Comparison of ENCODE assay signal across 30 mouse cellular contexts in the genomic region with DNA sequence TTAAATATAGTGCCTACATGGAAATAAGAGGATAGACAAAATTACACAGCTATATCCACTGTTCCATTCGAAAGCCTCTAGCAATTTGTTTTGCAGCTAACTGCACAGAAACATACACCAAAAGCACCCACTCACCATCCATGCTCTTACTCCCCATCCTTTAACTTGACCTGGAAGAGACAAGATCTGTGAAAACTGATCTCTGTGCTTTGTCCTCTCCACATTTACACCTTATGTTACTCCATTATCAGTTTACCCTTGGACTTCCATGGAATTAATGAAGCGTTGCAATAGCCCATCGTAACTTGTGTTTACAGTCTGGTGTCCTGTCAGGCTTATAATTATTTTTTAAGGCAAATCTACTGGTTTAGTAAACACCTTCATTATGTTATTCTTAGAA. TPM values are rescaled to one million over a fixed set of nuclear protein-coding genes. Genes with fewer than 3 reads are reported as not detected.
DNase-seq lines count a peak whose midpoint lies in the region; ATAC-seq and TF ChIP-seq lines count a peak whose summit lies in the region.
"Had no signal": no experiment of that assay in that cellular context is flagged by ENCODE, and none has a peak within 500 bp of the region (broad histone marks: within the 10 kb centered on the region; RNA-seq: fewer than 3 reads in every experiment).

No protein-coding gene starts in this region.

- 0 out of 2 replicates have a peak overlapping the region, but pooled peaks have one; percentile 23 for H3K27ac ChIP-seq in hindbrain, embryonic 13.5 days
- H3K27ac ChIP-seq in hindbrain, embryonic 11.5 days (ENCODE audit: low read depth, low read length), result no peak overlapping the region
- no peak overlapping the region for H3K27ac ChIP-seq in kidney, embryonic 16.5 days (ENCODE audit: low read length)
- H3K27ac ChIP-seq in kidney, adult 2 months (ENCODE audit: insufficient read depth, low read depth, low read length), result no peak overlapping the region
- H3K27ac ChIP-seq in midbrain, embryonic 11.5 days (ENCODE audit: low read depth, low read length), result no peak overlapping the region
- H3K27ac ChIP-seq in midbrain, embryonic 13.5 days, result no peak overlapping the region; the same call in 1 of the 2 replicates
- H3K27ac ChIP-seq: forebrain, embryonic 12.5 days; limb, embryonic 12.5 days had no signal

- H3K9ac ChIP-seq in hindbrain, embryonic 13.5 days, result no peak overlapping the region
- H3K9ac ChIP-seq in hindbrain, embryonic 11.5 days (ENCODE audit: low read depth, low read length), result no peak overlapping the region
- H3K9ac ChIP-seq in kidney, embryonic 16.5 days (replicated peaks; ENCODE audit: low read length), result no peak overlapping the region
- H3K9ac ChIP-seq in midbrain, embryonic 11.5 days (ENCODE audit: low read length), result no peak overlapping the region
- H3K9ac ChIP-seq in midbrain, embryonic 13.5 days (replicated peaks), result no peak overlapping the region
- H3K9ac ChIP-seq: forebrain, embryonic 12.5 days; limb, embryonic 12.5 days; liver, postnatal 0 days had no signal

- no peak for TF ChIP-seq CTCF in kidney, adult 2 months (conservative IDR thresholded peaks at IDR 0.05; ENCODE audit: insufficient read depth, insufficient read length, low read depth, low read length)
- no peak for TF ChIP-seq CTCF in brain, embryonic 14.5 days (IDR thresholded peaks at IDR 0.05; ENCODE audit: borderline replicate concordance, extremely low read depth, insufficient read depth, insufficient read length)

- no peaks in the 10 kb centered on the region for H3K4me1 ChIP-seq in hindbrain, embryonic 13.5 days (replicated peaks)
- H3K4me1 ChIP-seq in hindbrain, embryonic 11.5 days (replicated peaks; ENCODE audit: control insufficient read depth, insufficient read depth, low read length), result no peaks in the 10 kb centered on the region
- H3K4me1 ChIP-seq in kidney, embryonic 16.5 days (ENCODE audit: insufficient read depth, low read length), result no peaks in the 10 kb centered on the region
- no peaks in the 10 kb centered on the region for H3K4me1 ChIP-seq in kidney, adult 2 months (ENCODE audit: control insufficient read depth, insufficient read depth, low read length)
- no peaks in the 10 kb centered on the region for H3K4me1 ChIP-seq in midbrain, embryonic 11.5 days (ENCODE audit: control insufficient read depth, insufficient read depth, low read length)
- H3K4me1 ChIP-seq in midbrain, embryonic 13.5 days (replicated peaks), result 0 out of 2 replicates have a peak, but pooled peaks cover 3% of the 10 kb centered on the region
- H3K4me1 ChIP-seq: forebrain, embryonic 12.5 days; limb, embryonic 12.5 days; megakaryocyte, embryonic 14.5 days had no signal

- TF ChIP-seq POLR2A in kidney, adult 2 months (IDR thresholded peaks at IDR 0.05; ENCODE audit: low read depth, low read length), result no peak
- no peak for TF ChIP-seq POLR2A in brain, embryonic 14.5 days (IDR thresholded peaks at IDR 0.05; ENCODE audit: borderline replicate concordance, extremely low read depth, insufficient read depth, insufficient read length, poor library complexity, severe bottlenecking)

- no peak for DNase-seq in hindbrain, embryonic 11.5 days (ENCODE audit: low spot score)
- DNase-seq in kidney, adult 2 months, result no peak
- DNase-seq in midbrain, embryonic 11.5 days (ENCODE audit: low spot score, missing footprints), result no peak
- DNase-seq in brain, embryonic 14.5 days (ENCODE audit: low read depth), result peak; percentile 13
- DNase-seq: adrenal gland, adult 8-10 months; cerebellum, adult 18-20 months; kidney, adult 18-20 months; liver, postnatal 0 days; lung, postnatal 36 days; thymus, postnatal 14 days had no signal

- no peak overlapping the region for H3K4me2 ChIP-seq in hindbrain, embryonic 13.5 days
- H3K4me2 ChIP-seq in hindbrain, embryonic 11.5 days (replicated peaks; ENCODE audit: low read depth, low read length), result no peak overlapping the region
- peak overlapping the region; percentile 47 for H3K4me2 ChIP-seq in kidney, embryonic 16.5 days (replicated peaks; ENCODE audit: low read depth, low read length)
- H3K4me2 ChIP-seq in midbrain, embryonic 11.5 days, result no peak overlapping the region
- no peak overlapping the region for H3K4me2 ChIP-seq in midbrain, embryonic 13.5 days (replicated peaks)
- H3K4me2 ChIP-seq: forebrain, embryonic 12.5 days; limb, embryonic 12.5 days; liver, embryonic 11.5 days had no signal

- H3K36me3 ChIP-seq in hindbrain, embryonic 13.5 days, result no peaks in the 10 kb centered on the region
- H3K36me3 ChIP-seq in hindbrain, embryonic 11.5 days (ENCODE audit: control insufficient read depth, insufficient read depth, low read length), result no peaks in the 10 kb centered on the region
- H3K36me3 ChIP-seq in kidney, embryonic 16.5 days (ENCODE audit: insufficient read depth, low read length), result no peaks in the 10 kb centered on the region
- no peaks in the 10 kb centered on the region for H3K36me3 ChIP-seq in kidney, adult 2 months (ENCODE audit: control insufficient read depth, insufficient read depth, low read length)
- no peaks in the 10 kb centered on the region for H3K36me3 ChIP-seq in midbrain, embryonic 11.5 days (ENCODE audit: control insufficient read depth, insufficient read depth, low read length)
- H3K36me3 ChIP-seq in midbrain, embryonic 13.5 days, result no peaks in the 10 kb centered on the region
- H3K36me3 ChIP-seq: forebrain, embryonic 12.5 days; limb, embryonic 12.5 days had no signal

- H3K27me3 ChIP-seq in hindbrain, embryonic 13.5 days, result no peaks in the 10 kb centered on the region
- no peaks in the 10 kb centered on the region for H3K27me3 ChIP-seq in hindbrain, embryonic 11.5 days (ENCODE audit: control insufficient read depth, insufficient read depth, low read length)
- no peaks in the 10 kb centered on the region for H3K27me3 ChIP-seq in kidney, embryonic 16.5 days (ENCODE audit: insufficient read depth, low read length)
- no peaks in the 10 kb centered on the region for H3K27me3 ChIP-seq in kidney, adult 2 months (replicated peaks; ENCODE audit: control insufficient read depth, insufficient read depth, low read length)
- H3K27me3 ChIP-seq in midbrain, embryonic 11.5 days (ENCODE audit: control insufficient read depth, insufficient read depth, low read length), result no peaks in the 10 kb centered on the region
- H3K27me3 ChIP-seq in midbrain, embryonic 13.5 days, result no peaks in the 10 kb centered on the region
- H3K27me3 ChIP-seq: forebrain, embryonic 12.5 days; limb, embryonic 12.5 days; megakaryocyte, embryonic 14.5 days had no signal

- 78% methylated on average over 3 of the region's 3 CpGs for WGBS in hindbrain, embryonic 13.5 days
- 85% methylated on average over 3 of the region's 3 CpGs for whole genome bisulfite sequencing in hindbrain, embryonic 11.5 days
- WGBS in kidney, embryonic 16.5 days, result 30% methylated on average over 3 of the region's 3 CpGs
- 31% methylated on average over 3 of the region's 3 CpGs for WGBS in kidney, adult 2 months
- WGBS in midbrain, embryonic 11.5 days, result 89% methylated on average over 3 of the region's 3 CpGs
- 84% methylated on average over 3 of the region's 3 CpGs for WGBS in midbrain, embryonic 13.5 days

- H3K9me3 ChIP-seq in hindbrain, embryonic 13.5 days, result no peaks in the 10 kb centered on the region
- H3K9me3 ChIP-seq in hindbrain, embryonic 11.5 days (ENCODE audit: control insufficient read depth, low read length), result no peaks in the 10 kb centered on the region
- H3K9me3 ChIP-seq in kidney, embryonic 16.5 days (ENCODE audit: low read length), result no peaks in the 10 kb centered on the region
- no peaks in the 10 kb centered on the region for H3K9me3 ChIP-seq in midbrain, embryonic 11.5 days (ENCODE audit: control insufficient read depth, low read length)
- no peaks in the 10 kb centered on the region for H3K9me3 ChIP-seq in midbrain, embryonic 13.5 days
- H3K9me3 ChIP-seq: forebrain, embryonic 12.5 days; limb, embryonic 12.5 days; megakaryocyte, embryonic 14.5 days had no signal

- no peak overlapping the region for H3K4me3 ChIP-seq in hindbrain, embryonic 13.5 days
- H3K4me3 ChIP-seq in hindbrain, embryonic 11.5 days (ENCODE audit: low read depth, low read length), result no peak overlapping the region
- H3K4me3 ChIP-seq in kidney, embryonic 16.5 days (ENCODE audit: low read length), result peak overlapping the region; percentile 5; the same call in 1 of the 2 replicates
- no peak overlapping the region for H3K4me3 ChIP-seq in kidney, adult 2 months (ENCODE audit: insufficient read depth, low read depth, low read length)
- no peak overlapping the region for H3K4me3 ChIP-seq in midbrain, embryonic 11.5 days (ENCODE audit: low read depth, low read length)
- no peak overlapping the region for H3K4me3 ChIP-seq in midbrain, embryonic 13.5 days (replicated peaks)
- H3K4me3 ChIP-seq: forebrain, embryonic 12.5 days; limb, embryonic 12.5 days; megakaryocyte, embryonic 14.5 days had no signal

- ATAC-seq in hindbrain, embryonic 13.5 days (ENCODE audit: low FRiP score), result no peak
- no peak for ATAC-seq in hindbrain, embryonic 11.5 days (ENCODE audit: low FRiP score)
- peak; percentile 73; the same call in 1 of the 2 replicates for ATAC-seq in kidney, embryonic 16.5 days (ENCODE audit: low FRiP score, low TSS enrichment)
- ATAC-seq in midbrain, embryonic 11.5 days (ENCODE audit: low FRiP score), result 0 out of 2 replicates have a peak, but pooled peaks have one; percentile 4
- no peak for ATAC-seq in midbrain, embryonic 13.5 days
- ATAC-seq in erythroblast, adult 5-6 weeks (replicated peaks; ENCODE audit: low FRiP score, poor library complexity, severe bottlenecking), result no peak
- ATAC-seq: activated CD4-positive, CD25-positive, alpha-beta regulatory T cell, adult 4 months; inflammation-experienced regulatory T-cells, adult 6 months; liver, postnatal 0 days had no signal

RNA-seq across cellular contexts. Expression of a gene that starts 20.1 kb away (rescaled TPM):
- polyA plus RNA-seq in hindbrain, embryonic 13.5 days (2015; fragmentation: Nextera tagmentation; extraction: Ambion mirVana), result not detected in 2 replicates
- polyA plus RNA-seq in hindbrain, embryonic 11.5 days (2014; fragmentation: Nextera tagmentation; extraction: Ambion mirVana), result not detected in 2 replicates
- polyA plus RNA-seq in kidney, embryonic 16.5 days (2015; fragmentation: Nextera tagmentation; extraction: Ambion mirVana), result not detected in 2 replicates
- polyA plus RNA-seq in kidney, adult 2 months (2012; rRNA removed), result not detected in 2 replicates
- not detected in 2 replicates for polyA plus RNA-seq in midbrain, embryonic 11.5 days (2014; fragmentation: Nextera tagmentation; extraction: Ambion mirVana)
- 0.05 TPM in 1 of 2 replicates, not detected in the other for polyA plus RNA-seq in midbrain, embryonic 13.5 days (2015; fragmentation: Nextera tagmentation; extraction: Ambion mirVana)
- 0.04 TPM in 2 replicates for polyA plus RNA-seq in brain, embryonic 14.5 days (2012; rRNA removed)
- total RNA-seq in erythroblast, adult 5-6 weeks (2015; ENCODE audit: low replicate concordance), result not detected in 2 replicates
- not detected in 2 replicates for total RNA-seq in erythroblast, adult 5-6 weeks (2017; ENCODE audit: low replicate concordance)
- total RNA-seq: adrenal gland, adult 8-10 months; gastrocnemius, adult 18-20 months; gastrocnemius, postnatal 4 days; heart, adult 8-10 months; heart, postnatal 25 days; monocyte, adult 5-6 weeks had no signal
- polyA plus RNA-seq: activated CD4-positive, CD25-positive, alpha-beta regulatory T cell, adult 4 months; C2C12; embryonic facial prominence, embryonic 11.5 days; forebrain, embryonic 12.5 days; heart, embryonic 14.5 days; inflammation-experienced regulatory T-cells, adult 6 months; limb, embryonic 12.5 days; liver, embryonic 11.5 days; liver, postnatal 0 days; neural tube, embryonic 11.5 days; stomach, embryonic 14.5 days had no signal

Comparison
In these comparisons a context has a peak if more than half of its experiments do, and no peak if none do; other contexts are left out.
1. ATAC-seq: peak in kidney, embryonic 16.5 days (single experiment) and midbrain, embryonic 11.5 days (single experiment); none in hindbrain, embryonic 13.5 days (single experiment), hindbrain, embryonic 11.5 days (single experiment), midbrain, embryonic 13.5 days (single experiment) and erythroblast, adult 5-6 weeks (single experiment).